Mouse (Mus musculus) left cerebral cortex, postnatal 14 days (tissue): ENCODE measurements around the gene Fam50b. TPM values are rescaled to one million over a fixed set of nuclear protein-coding genes. Genes with fewer than 3 reads are reported as not detected.
A peak's percentile ranks its signal among the peaks of the same experiment; 100 is the strongest.

Experiments used
- DNase-seq, 2 experiments: peaks; one replicate each; pipeline ENCODE4 v3.0.0; 2021 to 2022; ENCODE audit warnings: low spot score in 2 of 2, mixed read lengths in 1 of 2
- intact Hi-C: fragments of 180-260 bp; cut with DNase I; formaldehyde crosslinking; loops from one replicate; pipeline ENCODE4 v1.15.1; 2025
- total RNA-seq, 2 experiments: library from RNA; stranded (reverse); gene quantifications; 2 replicates each; pipeline ENCODE4 v1.2.3; 2021

Fam50b gene
- total RNA-seq, 2 experiments from 2014 or later = not detected

- intact Hi-C loops = no loop called here
- no peak for DNase-seq
These were observed 870 bp upstream of the Fam50b start for GRCm38 (mm10) chr13:34733780-34734179.

DNA sequence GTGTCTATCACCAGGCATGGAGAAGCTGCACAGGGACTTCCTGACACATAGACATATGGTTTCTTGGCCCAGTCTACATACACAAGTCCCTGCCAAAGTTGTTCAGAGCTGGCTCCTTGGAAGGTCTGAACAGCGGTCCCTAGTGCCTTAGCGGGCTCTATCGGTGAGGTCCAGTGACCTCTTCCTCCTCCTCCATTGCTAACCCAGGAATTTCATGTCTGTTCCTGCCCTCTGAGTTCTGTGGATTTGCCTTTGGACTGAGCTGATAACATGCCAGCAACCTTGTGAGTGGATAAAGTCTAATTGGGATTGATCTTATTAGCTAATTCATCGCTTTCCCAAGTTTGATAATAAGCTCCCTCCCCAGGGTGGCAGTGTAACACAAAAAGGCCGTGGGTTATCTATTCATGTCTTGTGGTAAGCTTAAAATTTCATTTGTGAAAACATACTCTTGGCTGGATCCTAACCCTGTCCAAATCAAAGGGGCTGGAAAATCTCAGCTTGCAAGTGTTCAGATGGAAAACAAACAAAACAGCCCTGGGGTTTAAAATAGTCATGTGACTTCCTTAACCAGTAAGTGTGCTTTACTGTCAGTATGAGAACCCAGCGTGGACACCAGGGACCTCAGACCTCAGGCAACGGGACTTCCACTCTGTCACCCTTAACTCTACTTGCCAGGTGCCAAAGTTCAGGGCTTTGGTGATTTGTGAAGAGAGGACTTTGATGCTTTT lies 3.5 kb downstream of the Fam50b start:
- no peak for DNase-seq
- intact Hi-C loops = no loop called here

DNA sequence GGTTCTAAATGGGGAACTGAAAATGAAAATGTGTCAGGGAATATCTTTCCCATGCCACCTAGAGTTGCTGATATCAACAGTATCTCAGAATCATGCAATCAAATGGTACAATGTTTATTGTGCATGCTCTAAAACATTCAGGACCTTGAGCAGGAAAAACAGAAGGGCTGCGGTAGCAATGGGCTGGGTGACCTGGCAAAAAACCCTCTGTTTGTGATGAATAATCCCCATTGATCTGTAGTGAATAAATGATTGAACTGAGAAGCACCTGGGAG lies 4.0 kb downstream of the Fam50b start:
- intact Hi-C loops = no loop called here
- no peak for DNase-seq

- intact Hi-C loops = no loop called here
- DNase-seq = no peak
These were observed 4.4 kb downstream of the Fam50b start for GRCm38 (mm10) chr13:34739071-34739470.

- DNase-seq = no peak
- intact Hi-C loops = no loop called here
These were observed 6.6 kb downstream of the Fam50b start for GRCm38 (mm10) chr13:34741254-34741653.

GRCm38 (mm10) chr13:34741813-34742568 lies 7.3 kb downstream of the Fam50b start:
- no peak for DNase-seq
- intact Hi-C loops = no loop called here

DNA sequence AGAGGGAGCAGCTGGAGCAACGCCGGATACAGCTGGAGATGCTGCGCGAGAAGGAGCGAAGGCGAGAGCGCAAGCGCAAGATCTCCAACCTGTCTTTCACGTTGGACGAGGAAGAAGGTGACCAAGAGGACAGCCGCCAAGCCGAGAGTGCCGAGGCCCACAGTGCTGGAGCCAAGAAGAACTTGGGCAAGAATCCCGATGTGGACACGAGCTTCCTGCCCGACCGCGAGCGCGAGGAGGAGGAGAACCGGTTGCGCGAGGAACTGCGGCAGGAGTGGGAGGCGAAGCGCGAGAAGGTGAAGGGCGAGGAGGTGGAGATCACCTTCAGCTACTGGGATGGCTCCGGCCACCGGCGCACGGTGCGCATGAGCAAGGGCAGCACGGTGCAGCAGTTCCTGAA lies 12.2 kb downstream of the Fam50b start:
- DNase-seq = no peak
- intact Hi-C loops = loop anchor here (5.0 kb wide), 1 partner anchor 40 kb away; no protein-coding TSS in a partner anchor

GRCm38 (mm10) chr13:34748530-34748929 lies 13.9 kb downstream of the Fam50b start:
- no peak for DNase-seq
- intact Hi-C loops = loop anchor here (5.0 kb wide), 1 partner anchor 39 kb away; no protein-coding TSS in a partner anchor

DNA sequence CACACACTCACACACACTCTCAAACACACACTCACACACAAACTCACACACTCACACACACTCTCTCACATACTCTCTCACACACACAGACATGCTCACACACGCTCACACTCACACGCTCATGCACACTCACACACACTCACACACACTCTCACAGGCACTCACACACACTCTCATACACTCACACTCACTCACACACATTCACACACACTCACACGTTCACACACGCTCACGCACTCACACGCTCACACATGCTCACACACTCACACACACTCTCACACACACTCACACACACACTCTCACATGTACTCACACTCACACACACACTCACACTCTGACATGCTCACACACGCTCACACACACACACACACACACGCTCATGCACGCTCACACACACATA lies 24.6 kb downstream of the Fam50b start:
- no peak for DNase-seq
- intact Hi-C loops = no loop called here

GRCm38 (mm10) chr13:34760518-34761287 lies 26.1 kb downstream of the Fam50b start:
- intact Hi-C loops = no loop called here
- no peak for DNase-seq

DNA sequence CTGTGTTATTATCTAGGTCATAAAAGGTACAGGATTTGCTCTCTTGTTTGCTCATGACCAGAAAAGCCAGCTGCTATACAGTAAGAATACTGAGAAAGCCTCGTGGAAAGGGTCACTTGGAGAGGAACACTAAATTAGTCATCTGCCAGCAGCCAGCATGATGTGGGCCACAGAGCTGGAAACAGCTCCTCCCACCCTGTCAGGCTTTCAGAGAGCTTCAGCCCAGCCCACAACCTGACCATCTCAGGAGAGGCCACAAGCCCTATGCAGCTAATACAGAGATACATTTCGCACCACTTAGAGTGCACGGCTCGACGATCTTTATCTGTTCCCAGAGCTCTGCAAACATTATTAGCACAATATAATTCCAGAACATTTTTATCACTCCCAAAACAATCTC lies 27.5 kb downstream of the Fam50b start:
- DNase-seq = no peak
- intact Hi-C loops = no loop called here

GRCm38 (mm10) chr13:34762865-34763264 lies 28.2 kb downstream of the Fam50b start:
- no peak for DNase-seq
- intact Hi-C loops = no loop called here

DNA sequence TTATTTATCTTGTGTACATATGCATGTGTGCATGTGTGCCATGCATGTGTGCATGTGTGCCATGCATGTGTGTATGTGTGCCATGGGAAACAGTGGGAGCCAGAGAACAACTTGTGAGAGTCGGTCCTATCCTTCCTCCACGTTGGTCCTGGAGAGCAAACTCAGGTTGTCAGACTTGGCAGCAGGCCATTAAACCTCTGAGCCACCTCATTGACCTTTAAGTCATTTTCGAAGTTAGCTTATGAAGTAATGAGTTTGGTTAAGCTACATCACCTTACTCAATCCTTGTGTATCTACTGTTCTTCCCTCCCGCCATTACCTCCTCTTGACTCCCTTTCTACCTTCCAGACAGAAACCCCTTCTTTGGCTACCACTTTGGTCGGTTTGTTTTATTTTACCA lies 30.6 kb downstream of the Fam50b start:
- DNase-seq = no peak

DNA sequence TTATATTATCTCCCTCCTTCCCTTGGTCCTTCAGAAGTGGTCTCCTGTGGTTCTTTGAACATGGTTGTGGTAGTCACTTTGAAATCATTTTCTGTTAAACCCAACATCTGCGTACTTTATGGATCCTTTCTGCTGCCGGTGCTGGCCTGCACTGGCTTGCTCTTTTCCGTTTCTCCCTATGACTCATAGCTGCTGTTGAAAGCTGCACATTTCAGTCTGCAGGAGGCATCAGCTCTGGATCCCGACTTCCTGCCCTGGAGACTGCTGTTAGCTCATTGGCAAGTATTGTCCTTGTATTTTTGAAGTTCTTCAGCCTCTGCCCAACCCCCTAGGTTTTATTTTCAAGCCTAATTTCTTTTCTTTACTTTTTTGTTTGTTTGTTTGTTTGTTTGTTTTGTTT lies 31.9 kb downstream of the Fam50b start:
- intact Hi-C loops = no loop called here
- DNase-seq = no peak

More for the DNA sequence above, 30.6 kb downstream of the Fam50b start:
- intact Hi-C loops = no loop called here

- peak; percentile 15 to 21 for DNase-seq
- intact Hi-C loops = no loop called here
These were observed 33.1 kb downstream of the Fam50b start for GRCm38 (mm10) chr13:34767527-34768292.

- intact Hi-C loops = no loop called here
- DNase-seq = no peak
These were observed 42.1 kb downstream of the Fam50b start for GRCm38 (mm10) chr13:34776767-34777166.

DNA sequence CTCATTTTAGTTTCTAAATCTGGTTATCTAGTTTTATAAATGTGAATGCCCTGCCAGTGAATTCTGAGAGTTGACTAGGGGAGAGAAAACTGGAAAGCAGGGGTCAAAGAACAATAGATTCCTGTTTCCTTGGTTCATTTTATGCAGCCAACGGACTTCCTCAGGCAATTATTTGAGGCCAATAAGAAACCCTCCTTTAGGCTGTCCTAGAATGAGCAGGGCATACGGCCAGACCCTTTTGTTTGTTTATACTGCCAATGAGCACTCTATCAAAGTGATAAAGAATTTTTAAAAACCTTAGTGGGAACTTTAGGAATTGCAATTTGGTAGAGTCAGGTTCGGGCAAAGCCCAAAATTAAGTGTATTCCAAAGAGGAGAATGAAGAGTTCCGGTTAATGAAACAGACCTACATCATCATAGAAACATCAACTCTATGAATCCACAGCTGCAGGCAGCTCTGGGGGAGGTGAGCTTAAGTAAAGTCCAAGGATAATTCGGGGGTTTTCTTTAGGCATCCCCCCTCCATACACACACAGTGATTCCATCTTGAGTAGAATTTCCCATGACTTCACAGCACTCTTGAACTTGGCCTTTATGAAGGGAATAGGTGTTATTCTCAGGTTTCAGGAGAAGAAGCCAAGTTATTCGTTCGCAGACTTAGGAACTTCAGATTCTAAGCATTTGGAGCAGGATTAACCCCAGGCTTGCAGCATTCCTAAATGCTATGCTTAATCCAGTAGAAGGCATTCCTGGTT lies 46.4 kb downstream of the Fam50b start:
- no peak for DNase-seq
- intact Hi-C loops = no loop called here

DNA sequence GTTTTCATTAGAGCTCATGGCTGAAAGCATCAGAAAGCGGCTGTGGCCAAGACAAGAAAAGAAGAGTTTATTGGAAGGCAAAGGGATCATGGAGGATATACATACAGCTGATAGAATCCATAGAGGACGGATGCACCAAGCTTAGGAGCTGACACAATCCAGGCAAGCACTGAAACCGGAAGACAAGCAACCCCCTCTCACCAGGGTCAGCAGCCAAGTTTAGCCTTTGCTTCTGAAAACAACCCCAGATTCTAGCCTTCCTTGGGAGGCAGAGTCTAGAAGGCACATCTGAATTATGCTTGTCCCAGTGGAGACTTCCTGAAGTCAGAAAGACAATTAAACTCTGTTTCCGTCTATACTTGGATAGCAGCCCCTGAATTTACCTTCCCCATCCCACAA lies 47.0 kb downstream of the Fam50b start:
- intact Hi-C loops = no loop called here
- DNase-seq = no peak

DNA sequence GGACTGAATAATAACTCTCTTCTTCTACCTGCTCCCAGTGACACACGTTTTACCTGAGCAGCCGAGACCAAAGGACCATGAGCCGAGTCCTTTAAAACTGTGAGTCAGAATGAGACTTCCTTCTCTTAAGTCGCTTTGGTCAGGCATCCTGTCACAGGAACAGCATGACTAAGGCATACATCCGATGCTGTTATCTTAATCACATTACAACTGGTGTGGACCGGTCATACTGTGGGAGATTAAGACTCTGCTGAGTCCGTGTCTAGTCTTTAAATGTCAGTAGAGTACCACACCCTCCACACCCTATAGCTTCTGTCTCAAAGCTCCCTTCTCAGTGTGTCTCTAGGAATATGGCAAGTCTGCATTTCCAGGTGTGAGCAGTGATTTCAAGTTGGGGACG lies 50.2 kb downstream of the Fam50b start:
- no peak for DNase-seq
- intact Hi-C loops = loop anchor here (5.0 kb wide), 1 partner anchor 38 kb away; no protein-coding TSS in a partner anchor
